Mouse (Mus musculus) intestine, postnatal 0 days (tissue): ENCODE data around the gene St3gal5. TPM values are rescaled to one million over a fixed set of nuclear protein-coding genes. Genes with fewer than 3 reads are reported as not detected.

Experiments used
- ATAC-seq: fragments of 200-750 bp; cut with Nextera tagmentation; 2 replicates; pipeline ENCODE4 v1.8.0; 2017; ENCODE audit warnings: mild to moderate bottlenecking, moderate TSS enrichment, moderate library complexity
- H3K27ac ChIP-seq: fragments of 300-500 bp; sonication (generic); 2 replicates; pipeline ENCODE4 v1.5.1; 2014; ENCODE audit warnings: mild to moderate bottlenecking, low read depth, low read length, moderate library complexity
- H3K27me3 ChIP-seq: fragments of 300-500 bp; sonication (generic); replicated peaks from 2 replicates; pipeline ENCODE4 v1.6.1; 2014; ENCODE audit warnings: low read length, mixed read lengths; ENCODE audit not compliant: control insufficient read depth, insufficient read depth
- H3K36me3 ChIP-seq: fragments of 300-500 bp; sonication (generic); 2 replicates; pipeline ENCODE4 v1.6.1; 2014; ENCODE audit warnings: mild to moderate bottlenecking, moderate library complexity; ENCODE audit not compliant: control insufficient read depth, insufficient read depth
- H3K4me1 ChIP-seq: fragments of 300-500 bp; sonication (generic); replicated peaks from 2 replicates; pipeline ENCODE4 v1.6.1; 2014; ENCODE audit warnings: antibody characterized with exemption, low read length, mixed read lengths; ENCODE audit not compliant: control insufficient read depth, insufficient read depth
- H3K4me2 ChIP-seq: fragments of 300-500 bp; sonication (generic); replicated peaks from 2 replicates; pipeline ENCODE4 v1.6.1; 2014; ENCODE audit warnings: low read depth, mild to moderate bottlenecking, moderate library complexity
- H3K4me3 ChIP-seq: fragments of 300-500 bp; sonication (generic); 2 replicates; pipeline ENCODE4 v1.5.1; 2014; ENCODE audit warnings: low read depth, low read length
- H3K9ac ChIP-seq: fragments of 300-500 bp; sonication (generic); 2 replicates; pipeline ENCODE4 v1.6.1; 2014; ENCODE audit warnings: mild to moderate bottlenecking, low read depth, low read length
- H3K9me3 ChIP-seq: fragments of 300-500 bp; sonication (generic); 2 replicates; pipeline ENCODE4 v1.6.1; 2016; ENCODE audit warnings: mixed run types; ENCODE audit not compliant: control insufficient read depth
- CTCF ChIP-seq: sonication (generic); IDR thresholded peaks from 2 replicates; pipeline ENCODE4 v1.5.1; 2016; ENCODE audit warnings: low read depth, mild to moderate bottlenecking, control low read depth, antibody characterized with exemption, moderate library complexity
- WGBS: fragments of 180-500 bp; shearing (Covaris S2); extraction: QIAGEN DNeasy Blood & Tissue Kit; methylation state at CpG from one replicate; pipeline ENCODE4 v1.1.7; 2014; 5-methylcytosine and 5-hydroxymethylcytosine counted together
- polyA plus RNA-seq: library from polyadenylated mRNA; unstranded; fragments of >200 nt; fragmentation: Nextera tagmentation; extraction: Ambion mirVana; gene quantifications from 2 replicates; pipeline ENCODE4 v1.2.1, GENCODE M21; 2015

Gene St3gal5
- polyA plus RNA-seq, 1 experiment from 2014 or later = 69.0 TPM

- no peaks in the 10 kb centered on the region for H3K4me1 ChIP-seq
- ATAC-seq = no peak
- TF ChIP-seq CTCF = no peak
- H3K9me3 ChIP-seq = no peaks in the 10 kb centered on the region
- H3K36me3 ChIP-seq = no peaks in the 10 kb centered on the region
- no peak overlapping the region for H3K4me3 ChIP-seq
- H3K27ac ChIP-seq = no peak overlapping the region
- WGBS = 90% methylated on average over 5 of the region's 5 CpGs
- H3K4me2 ChIP-seq = no peak overlapping the region
- no peak overlapping the region for H3K9ac ChIP-seq
- peaks cover 21% of the 10 kb centered on the region; the same call in 1 of the 2 replicates for H3K27me3 ChIP-seq
Measured at GRCm38 (mm10) chr6:72184576-72184975, 87.2 kb downstream of the St3gal5 start.

GRCm38 (mm10) chr6:72185893-72186490 is 88.6 kb downstream of the St3gal5 start:
- H3K9me3 ChIP-seq = no peaks in the 10 kb centered on the region
- no peak overlapping the region for H3K4me2 ChIP-seq
- H3K4me3 ChIP-seq = no peak overlapping the region
- TF ChIP-seq CTCF = peak; percentile 99
- H3K9ac ChIP-seq = no peak overlapping the region
- 7% methylated on average over 6 of the region's 6 CpGs for WGBS
- H3K27me3 ChIP-seq = peaks cover 21% of the 10 kb centered on the region; the same call in 1 of the 2 replicates
- ATAC-seq = peak; percentile 48; the same call in 1 of the 2 replicates
- H3K27ac ChIP-seq = no peak overlapping the region
- no peaks in the 10 kb centered on the region for H3K36me3 ChIP-seq
- no peaks in the 10 kb centered on the region for H3K4me1 ChIP-seq

DNA sequence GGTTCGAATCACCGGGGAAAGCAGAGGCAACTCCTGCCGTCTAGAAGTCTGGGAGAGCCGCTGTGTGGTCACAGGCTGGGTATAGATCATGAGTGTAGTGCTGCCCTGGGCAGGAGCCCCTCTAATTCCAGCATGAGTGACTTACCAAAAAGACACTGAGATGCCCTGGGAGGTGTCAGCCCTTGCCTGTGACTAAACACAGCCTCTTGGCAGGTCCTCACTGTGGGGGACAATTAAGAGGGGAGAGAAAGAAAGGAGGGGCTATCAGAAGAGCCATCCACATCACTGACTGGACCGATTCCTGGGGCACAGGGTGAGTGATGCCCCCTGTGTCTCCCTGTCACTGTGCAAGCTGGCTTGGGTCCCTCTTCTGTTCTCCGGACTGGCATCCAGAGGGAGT is 89.4 kb downstream of the St3gal5 start:
- ATAC-seq = no peak
- WGBS = 82% methylated on average over 6 of the region's 6 CpGs
- H3K4me1 ChIP-seq = no peaks in the 10 kb centered on the region

GRCm38 (mm10) chr6:72189061-72189863 is 91.9 kb downstream of the St3gal5 start:
- no peaks in the 10 kb centered on the region for H3K36me3 ChIP-seq
- H3K4me2 ChIP-seq = peak overlapping the region; percentile 52
- H3K4me3 ChIP-seq = no peak overlapping the region
- H3K27ac ChIP-seq = peak overlapping the region; percentile 50
- H3K27me3 ChIP-seq = peaks cover 25% of the 10 kb centered on the region; the same call in 1 of the 2 replicates
- no peaks in the 10 kb centered on the region for H3K9me3 ChIP-seq
- 5% methylated on average over 29 of the region's 29 CpGs for WGBS
- ATAC-seq = no peak
- H3K9ac ChIP-seq = peak overlapping the region; percentile 3; the same call in 1 of the 2 replicates
- H3K4me1 ChIP-seq = no peaks in the 10 kb centered on the region
- TF ChIP-seq CTCF = no peak

More for the DNA sequence above, 89.4 kb downstream of the St3gal5 start:
- Histone ChIP-seq H3K9me3 (no peaks in the 10 kb centered on the region), H3K27ac (no peak overlapping the region), H3K4me3 (no peak overlapping the region), H3K27me3 (peaks cover 25% of the 10 kb centered on the region; the same call in 1 of the 2 replicates), H3K4me2 (no peak overlapping the region), H3K36me3 (no peaks in the 10 kb centered on the region), H3K9ac (no peak overlapping the region)
- TF ChIP-seq CTCF = no peak

- no peak for TF ChIP-seq CTCF
Measured at GRCm38 (mm10) chr6:72190120-72190519, 92.7 kb downstream of the St3gal5 start.

GRCm38 (mm10) chr6:72190577-72190976 is 93.2 kb downstream of the St3gal5 start:
- Histone ChIP-seq H3K4me3 (no peak overlapping the region), H3K4me2 (no peak overlapping the region), H3K4me1 (no peaks in the 10 kb centered on the region), H3K27ac (no peak overlapping the region), H3K9me3 (no peaks in the 10 kb centered on the region), H3K36me3 (no peaks in the 10 kb centered on the region), H3K27me3 (peaks cover 25% of the 10 kb centered on the region; the same call in 1 of the 2 replicates), H3K9ac (no peak overlapping the region)
- WGBS = 66% methylated on average over 5 of the region's 5 CpGs
- no peak for ATAC-seq
- no peak for TF ChIP-seq CTCF

More at GRCm38 (mm10) chr6:72190120-72190519, 92.7 kb downstream of the St3gal5 start:
- H3K9ac ChIP-seq = no peak overlapping the region
- H3K4me3 ChIP-seq = no peak overlapping the region
- H3K4me2 ChIP-seq = no peak overlapping the region
- ATAC-seq = no peak
- no peaks in the 10 kb centered on the region for H3K4me1 ChIP-seq
- peaks cover 25% of the 10 kb centered on the region; the same call in 1 of the 2 replicates for H3K27me3 ChIP-seq
- no peaks in the 10 kb centered on the region for H3K9me3 ChIP-seq
- H3K36me3 ChIP-seq = no peaks in the 10 kb centered on the region
- no peak overlapping the region for H3K27ac ChIP-seq
- WGBS = 32% methylated on average over 6 of the region's 6 CpGs
